Mouse (Mus musculus) kidney, postnatal 0 days (tissue): ENCODE data around the gene Morc1. TPM values are rescaled to one million over a fixed set of nuclear protein-coding genes. Genes with fewer than 3 reads are reported as not detected.

ENCODE experiments used
- ATAC-seq: fragments of 200-750 bp; cut with Nextera tagmentation; replicated peaks from 2 replicates; pipeline ENCODE4 v1.8.0; 2017; ENCODE audit warnings: low read depth, moderate number of reproducible peaks, moderate TSS enrichment, moderate library complexity; ENCODE audit not compliant: low FRiP score
- DNase-seq: peaks from one replicate; pipeline ENCODE4 v3.0.0-alpha.2; 2016; ENCODE audit warnings: low spot score
- H3K27ac ChIP-seq: fragments of 300-500 bp; sonication (generic); 2 replicates; pipeline ENCODE4 v1.5.1; 2014; ENCODE audit warnings: mild to moderate bottlenecking
- H3K27me3 ChIP-seq: fragments of 300-500 bp; sonication (generic); 2 replicates; pipeline ENCODE4 v1.6.1; 2014; ENCODE audit warnings: low read length, mixed read lengths; ENCODE audit not compliant: insufficient read depth
- H3K36me3 ChIP-seq: fragments of 300-500 bp; sonication (generic); 2 replicates; pipeline ENCODE4 v1.6.1; 2014; ENCODE audit warnings: low read length, mixed read lengths; ENCODE audit not compliant: insufficient read depth
- H3K4me1 ChIP-seq: fragments of 300-500 bp; sonication (generic); replicated peaks from 2 replicates; pipeline ENCODE4 v1.6.1; 2014; ENCODE audit warnings: antibody characterized with exemption, low read length, mixed read lengths; ENCODE audit not compliant: insufficient read depth
- H3K4me2 ChIP-seq: fragments of 300-500 bp; sonication (generic); 2 replicates; pipeline ENCODE4 v1.6.1; 2014; ENCODE audit warnings: mild to moderate bottlenecking, low read length, moderate library complexity, mixed read lengths
- H3K4me3 ChIP-seq: fragments of 300-500 bp; sonication (generic); replicated peaks from 2 replicates; pipeline ENCODE4 v1.5.1; 2014; ENCODE audit warnings: low read depth, low read length
- H3K9ac ChIP-seq: fragments of 300-500 bp; sonication (generic); 2 replicates; pipeline ENCODE4 v1.6.1; 2014; ENCODE audit warnings: low read depth, low read length
- H3K9me3 ChIP-seq: fragments of 300-500 bp; sonication (generic); replicated peaks from 2 replicates; pipeline ENCODE4 v1.6.1; 2016; ENCODE audit warnings: low read length, inconsistent platforms, mixed read lengths
- CTCF ChIP-seq: IDR thresholded peaks from 2 replicates; pipeline ENCODE4 v1.5.1; 2016; ENCODE audit warnings: antibody characterized with exemption, low read depth, mild to moderate bottlenecking, moderate library complexity
- WGBS: fragments of 180-500 bp; shearing (Covaris S2); extraction: QIAGEN DNeasy Blood & Tissue Kit; methylation state at CpG from one replicate; pipeline ENCODE4 v1.1.7; 2014; 5-methylcytosine and 5-hydroxymethylcytosine counted together
- polyA plus RNA-seq: library from polyadenylated mRNA; unstranded; fragments of >200 nt; fragmentation: Nextera tagmentation; extraction: Ambion mirVana; gene quantifications from 2 replicates; pipeline ENCODE4 v1.2.1, GENCODE M21; 2015

Gene Morc1
- polyA plus RNA-seq, 1 experiment from 2014 or later, result 0.08 TPM

GRCm38 (mm10) chr16:48613783-48614182 is 182.7 kb downstream of the Morc1 start:
- no peak overlapping the region for H3K27ac ChIP-seq
- H3K9ac ChIP-seq, result no peak overlapping the region
- no peak for DNase-seq
- TF ChIP-seq CTCF, result no peak
- no peak for ATAC-seq
- WGBS, result 24% methylated on average over 1 of the region's 1 CpGs
- H3K4me1 ChIP-seq, result no peaks in the 10 kb centered on the region
- H3K27me3 ChIP-seq, result no peaks in the 10 kb centered on the region
- no peaks in the 10 kb centered on the region for H3K9me3 ChIP-seq
- H3K36me3 ChIP-seq, result no peaks in the 10 kb centered on the region
- no peak overlapping the region for H3K4me3 ChIP-seq
- no peak overlapping the region for H3K4me2 ChIP-seq

- DNase-seq, result no peak
- H3K36me3 ChIP-seq, result no peaks in the 10 kb centered on the region
- H3K4me2 ChIP-seq, result no peak overlapping the region
- no peaks in the 10 kb centered on the region for H3K9me3 ChIP-seq
- ATAC-seq, result no peak
- no peaks in the 10 kb centered on the region for H3K4me1 ChIP-seq
- no peak for TF ChIP-seq CTCF
- H3K27ac ChIP-seq, result no peak overlapping the region
- H3K27me3 ChIP-seq, result no peaks in the 10 kb centered on the region
- H3K9ac ChIP-seq, result no peak overlapping the region
- 30% methylated on average over 8 of the region's 8 CpGs for WGBS
- H3K4me3 ChIP-seq, result no peak overlapping the region
These were observed 189.5 kb downstream of the Morc1 start for GRCm38 (mm10) chr16:48620510-48620909.

GRCm38 (mm10) chr16:48621019-48621418 is 190.0 kb downstream of the Morc1 start:
- H3K4me3 ChIP-seq, result no peak overlapping the region
- H3K4me1 ChIP-seq, result no peaks in the 10 kb centered on the region
- DNase-seq, result no peak
- WGBS, result 29% methylated on average over 2 of the region's 2 CpGs
- no peak overlapping the region for H3K4me2 ChIP-seq
- no peaks in the 10 kb centered on the region for H3K27me3 ChIP-seq
- no peak overlapping the region for H3K27ac ChIP-seq
- TF ChIP-seq CTCF, result no peak
- no peaks in the 10 kb centered on the region for H3K36me3 ChIP-seq
- ATAC-seq, result no peak
- H3K9ac ChIP-seq, result no peak overlapping the region
- no peaks in the 10 kb centered on the region for H3K9me3 ChIP-seq

- no peak for DNase-seq
- Histone ChIP-seq H3K4me3 (no peak overlapping the region), H3K4me1 (no peaks in the 10 kb centered on the region), H3K9me3 (no peaks in the 10 kb centered on the region), H3K9ac (no peak overlapping the region), H3K27me3 (no peaks in the 10 kb centered on the region), H3K4me2 (no peak overlapping the region), H3K36me3 (no peaks in the 10 kb centered on the region), H3K27ac (no peak overlapping the region)
- no peak for ATAC-seq
- WGBS, result 78% methylated on average over 1 of the region's 1 CpGs
- TF ChIP-seq CTCF, result peak; percentile 49
These were observed 192.4 kb downstream of the Morc1 start for GRCm38 (mm10) chr16:48623447-48623846.

GRCm38 (mm10) chr16:48626186-48626585 is 195.1 kb downstream of the Morc1 start:
- Histone ChIP-seq H3K27ac (no peak overlapping the region), H3K27me3 (no peaks in the 10 kb centered on the region), H3K4me3 (no peak overlapping the region), H3K4me1 (no peaks in the 10 kb centered on the region), H3K9me3 (no peaks in the 10 kb centered on the region), H3K36me3 (no peaks in the 10 kb centered on the region), H3K4me2 (no peak overlapping the region), H3K9ac (no peak overlapping the region)
- 67% methylated on average over 3 of the region's 3 CpGs for WGBS
- TF ChIP-seq CTCF, result no peak
- DNase-seq (no peak), ATAC-seq (no peak)

- no peak for ATAC-seq
- H3K4me2 ChIP-seq, result no peak overlapping the region
- H3K4me1 ChIP-seq, result no peaks in the 10 kb centered on the region
- no peaks in the 10 kb centered on the region for H3K36me3 ChIP-seq
- H3K27ac ChIP-seq, result no peak overlapping the region
- no peaks in the 10 kb centered on the region for H3K27me3 ChIP-seq
- TF ChIP-seq CTCF, result no peak
- WGBS, result 84% methylated on average over 3 of the region's 3 CpGs
- no peak overlapping the region for H3K9ac ChIP-seq
- DNase-seq, result no peak
- no peaks in the 10 kb centered on the region for H3K9me3 ChIP-seq
- no peak overlapping the region for H3K4me3 ChIP-seq
These were observed 196.3 kb downstream of the Morc1 start for GRCm38 (mm10) chr16:48627296-48627695.

GRCm38 (mm10) chr16:48629710-48630109 is 198.7 kb downstream of the Morc1 start:
- 69% methylated on average over 5 of the region's 5 CpGs for WGBS
- ATAC-seq, result no peak

More at GRCm38 (mm10) chr16:48629710-48630109, 198.7 kb downstream of the Morc1 start:
- Histone ChIP-seq H3K4me1 (no peaks in the 10 kb centered on the region), H3K36me3 (no peaks in the 10 kb centered on the region), H3K4me2 (no peak overlapping the region), H3K4me3 (no peak overlapping the region), H3K9me3 (no peaks in the 10 kb centered on the region), H3K9ac (no peak overlapping the region), H3K27me3 (no peaks in the 10 kb centered on the region), H3K27ac (no peak overlapping the region)
- no peak for TF ChIP-seq CTCF
- no peak for DNase-seq
